Mouse (Mus musculus): ENCODE data around the gene Rtl10.

GRCm38 (mm10) chr16:18518091-18518490 is 19.4 kb downstream of the Rtl10 start:
- TF ChIP-seq CTCF (IDR thresholded peaks at IDR 0.05; ENCODE audit: extremely low read depth, insufficient read depth, low read length) (peak; percentile 27; the same call in 1 of the 2 replicates), POLR2A (IDR thresholded peaks at IDR 0.05; ENCODE audit: extremely low read depth, insufficient read depth, low read length) (no peak)

Data from cortical plate, adult 2 months (tissue).